Comparison of ENCODE assay signal across 26 mouse cellular contexts in the genomic region with DNA sequence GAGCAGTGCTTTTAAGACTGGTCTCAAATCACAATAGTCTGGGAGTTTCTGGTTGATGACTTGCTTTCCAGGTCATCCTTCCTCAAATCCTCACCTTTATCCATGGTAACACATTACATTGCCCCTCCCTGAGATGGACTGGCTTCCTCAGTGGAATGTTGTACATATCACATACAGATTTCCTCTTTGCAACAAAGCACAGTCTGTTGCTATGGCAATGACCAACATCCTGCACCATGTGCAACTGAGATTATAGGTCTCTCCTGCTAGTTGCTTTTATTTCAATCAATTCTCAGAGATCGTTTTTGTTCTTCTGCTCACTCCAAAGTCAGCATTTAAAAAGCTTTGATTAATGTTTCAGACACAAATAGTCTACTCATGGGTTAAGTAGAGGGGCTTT.
A peak's percentile ranks its signal among the peaks of the same experiment; 100 is the strongest.
DNase-seq lines count a peak whose midpoint lies in the region; ATAC-seq and TF ChIP-seq lines count a peak whose summit lies in the region.
"Had no signal": no experiment of that assay in that cellular context is flagged by ENCODE, and none has a peak within 500 bp of the region (broad histone marks: within the 10 kb centered on the region; RNA-seq: fewer than 3 reads in every experiment).

No protein-coding gene starts in this region.

- H3K27ac ChIP-seq in hindbrain, embryonic 14.5 days = no peak overlapping the region
- no peak overlapping the region for H3K27ac ChIP-seq in hindbrain, embryonic 10.5 days
- H3K27ac ChIP-seq in midbrain, embryonic 14.5 days (replicated peaks; ENCODE audit: low read depth, low read length) = no peak overlapping the region
- H3K27ac ChIP-seq in midbrain, embryonic 10.5 days (replicated peaks) = no peak overlapping the region
- no peak overlapping the region for H3K27ac ChIP-seq in forebrain, embryonic 15.5 days (replicated peaks)
- no peak overlapping the region for H3K27ac ChIP-seq in midbrain, postnatal 0 days (ENCODE audit: low read depth, low read length)
- H3K27ac ChIP-seq in liver, postnatal 0 days (ENCODE audit: low read depth) = no peak overlapping the region
- H3K27ac ChIP-seq: gastrocnemius, adult 2 months; limb, embryonic 13.5 days; liver, embryonic 12.5 days; stomach, embryonic 15.5 days had no signal

- H3K36me3 ChIP-seq in hindbrain, embryonic 14.5 days (replicated peaks; ENCODE audit: control insufficient read depth, insufficient read depth) = no peaks in the 10 kb centered on the region
- H3K36me3 ChIP-seq in hindbrain, embryonic 10.5 days = no peaks in the 10 kb centered on the region
- H3K36me3 ChIP-seq in midbrain, embryonic 14.5 days (ENCODE audit: control insufficient read depth, insufficient read depth, low read length) = no peaks in the 10 kb centered on the region
- no peaks in the 10 kb centered on the region for H3K36me3 ChIP-seq in midbrain, embryonic 10.5 days
- H3K36me3 ChIP-seq in forebrain, embryonic 15.5 days = no peaks in the 10 kb centered on the region
- no peaks in the 10 kb centered on the region for H3K36me3 ChIP-seq in midbrain, postnatal 0 days (ENCODE audit: insufficient read depth, low read length)
- no peaks in the 10 kb centered on the region for H3K36me3 ChIP-seq in liver, postnatal 0 days (replicated peaks; ENCODE audit: insufficient read depth, low read length)
- H3K36me3 ChIP-seq: limb, embryonic 13.5 days; liver, embryonic 12.5 days; stomach, embryonic 15.5 days had no signal

- TF ChIP-seq EP300 in liver, postnatal 0 days (IDR thresholded peaks at IDR 0.05; ENCODE audit: low read depth) = no peak

- DNase-seq in hindbrain, embryonic 14.5 days (ENCODE audit: low spot score) = peak; percentile 25
- no peak for DNase-seq in hindbrain, embryonic 10.5 days (ENCODE audit: low spot score)
- peak; percentile 52 for DNase-seq in midbrain, embryonic 14.5 days
- no peak for DNase-seq in midbrain, embryonic 10.5 days (ENCODE audit: low spot score)
- DNase-seq in midbrain, postnatal 0 days (ENCODE audit: low spot score) = peak; percentile 45
- DNase-seq in urinary bladder, postnatal 10 days (ENCODE audit: low spot score) = no peak
- no peak for DNase-seq in liver, postnatal 0 days
- DNase-seq: adrenal gland, postnatal 14 days; cerebellum, adult 2 months; cerebellum, postnatal 14 days; gastrocnemius, adult 2 months; gastrocnemius, postnatal 36 days; heart, adult 18-20 months; heart, postnatal 36 days; kidney, adult 2 months; kidney, postnatal 4 days; lung, adult 18-20 months; lung, postnatal 4 days; right cerebral cortex, postnatal 25 days had no signal

- H3K4me3 ChIP-seq in hindbrain, embryonic 14.5 days (replicated peaks; ENCODE audit: low read length) = no peak overlapping the region
- no peak overlapping the region for H3K4me3 ChIP-seq in hindbrain, embryonic 10.5 days
- no peak overlapping the region for H3K4me3 ChIP-seq in midbrain, embryonic 14.5 days (replicated peaks; ENCODE audit: low read depth, low read length)
- no peak overlapping the region for H3K4me3 ChIP-seq in midbrain, embryonic 10.5 days
- no peak overlapping the region for H3K4me3 ChIP-seq in forebrain, embryonic 15.5 days
- no peak overlapping the region for H3K4me3 ChIP-seq in midbrain, postnatal 0 days (ENCODE audit: low read depth, low read length)
- H3K4me3 ChIP-seq in liver, postnatal 0 days (ENCODE audit: low read depth, low read length) = no peak overlapping the region
- H3K4me3 ChIP-seq: gastrocnemius, adult 2 months; limb, embryonic 13.5 days; liver, embryonic 12.5 days; megakaryocyte, embryonic 14.5 days; stomach, embryonic 15.5 days had no signal

- no peak for ATAC-seq in hindbrain, embryonic 14.5 days (ENCODE audit: low FRiP score)
- ATAC-seq in midbrain, embryonic 14.5 days (ENCODE audit: low FRiP score, low TSS enrichment) = no peak
- ATAC-seq in forebrain, embryonic 15.5 days (replicated peaks) = peak; percentile 80
- ATAC-seq in midbrain, postnatal 0 days (ENCODE audit: low FRiP score) = peak; percentile 83; the same call in 1 of the 2 replicates
- ATAC-seq in liver, postnatal 0 days = no peak
- ATAC-seq: liver, embryonic 12.5 days; lung, postnatal 0 days had no signal

- no peaks in the 10 kb centered on the region for H3K4me1 ChIP-seq in hindbrain, embryonic 14.5 days (replicated peaks; ENCODE audit: control insufficient read depth, insufficient read depth, low read length)
- no peaks in the 10 kb centered on the region for H3K4me1 ChIP-seq in hindbrain, embryonic 10.5 days (replicated peaks)
- H3K4me1 ChIP-seq in midbrain, embryonic 14.5 days (ENCODE audit: control insufficient read depth, insufficient read depth, low read length) = no peaks in the 10 kb centered on the region
- H3K4me1 ChIP-seq in midbrain, embryonic 10.5 days = no peaks in the 10 kb centered on the region
- no peaks in the 10 kb centered on the region for H3K4me1 ChIP-seq in forebrain, embryonic 15.5 days
- no peaks in the 10 kb centered on the region for H3K4me1 ChIP-seq in midbrain, postnatal 0 days (ENCODE audit: insufficient read depth, low read length)
- no peaks in the 10 kb centered on the region for H3K4me1 ChIP-seq in liver, postnatal 0 days (ENCODE audit: insufficient read depth)
- H3K4me1 ChIP-seq: limb, embryonic 13.5 days; liver, embryonic 12.5 days; megakaryocyte, embryonic 14.5 days; stomach, embryonic 15.5 days had no signal

- WGBS in hindbrain, embryonic 14.5 days = 35% methylated on average over 1 of the region's 1 CpGs
- WGBS in hindbrain, embryonic 10.5 days = 70% methylated on average over 1 of the region's 1 CpGs
- WGBS in midbrain, embryonic 14.5 days = 48% methylated on average over 1 of the region's 1 CpGs
- 70% methylated on average over 1 of the region's 1 CpGs for WGBS in midbrain, embryonic 10.5 days
- WGBS in forebrain, embryonic 15.5 days = 44% methylated on average over 1 of the region's 1 CpGs
- 18% methylated on average over 1 of the region's 1 CpGs for WGBS in midbrain, postnatal 0 days
- 26% methylated on average over 1 of the region's 1 CpGs for WGBS in liver, postnatal 0 days (ENCODE audit: insufficient replicate concordance)

- no peaks in the 10 kb centered on the region for H3K9me3 ChIP-seq in hindbrain, embryonic 14.5 days (ENCODE audit: control insufficient read depth, low read length)
- no peaks in the 10 kb centered on the region for H3K9me3 ChIP-seq in hindbrain, embryonic 10.5 days
- no peaks in the 10 kb centered on the region for H3K9me3 ChIP-seq in midbrain, embryonic 14.5 days (ENCODE audit: control insufficient read depth, low read length)
- no peaks in the 10 kb centered on the region for H3K9me3 ChIP-seq in midbrain, embryonic 10.5 days (replicated peaks)
- no peaks in the 10 kb centered on the region for H3K9me3 ChIP-seq in forebrain, embryonic 15.5 days
- H3K9me3 ChIP-seq in midbrain, postnatal 0 days (ENCODE audit: low read length) = no peaks in the 10 kb centered on the region
- H3K9me3 ChIP-seq in liver, postnatal 0 days (ENCODE audit: low read length) = no peaks in the 10 kb centered on the region
- H3K9me3 ChIP-seq: limb, embryonic 13.5 days; liver, embryonic 12.5 days; megakaryocyte, embryonic 14.5 days; stomach, embryonic 15.5 days had no signal

- H3K9ac ChIP-seq in hindbrain, embryonic 14.5 days = no peak overlapping the region
- H3K9ac ChIP-seq in midbrain, embryonic 14.5 days (replicated peaks; ENCODE audit: low read length) = no peak overlapping the region
- no peak overlapping the region for H3K9ac ChIP-seq in forebrain, embryonic 15.5 days (replicated peaks)
- H3K9ac ChIP-seq in midbrain, postnatal 0 days (replicated peaks; ENCODE audit: low read length, poor library complexity, severe bottlenecking) = no peak overlapping the region
- H3K9ac ChIP-seq in liver, postnatal 0 days (replicated peaks) = no peak overlapping the region
- H3K9ac ChIP-seq: limb, embryonic 13.5 days; liver, embryonic 12.5 days; stomach, embryonic 15.5 days had no signal

- no peak overlapping the region for H3K4me2 ChIP-seq in hindbrain, embryonic 14.5 days (replicated peaks)
- no peak overlapping the region for H3K4me2 ChIP-seq in midbrain, embryonic 14.5 days (ENCODE audit: low read length)
- H3K4me2 ChIP-seq in forebrain, embryonic 15.5 days (replicated peaks) = no peak overlapping the region
- no peak overlapping the region for H3K4me2 ChIP-seq in midbrain, postnatal 0 days (ENCODE audit: low read depth, low read length, poor library complexity, severe bottlenecking)
- H3K4me2 ChIP-seq in liver, postnatal 0 days (ENCODE audit: low read depth, low read length) = no peak overlapping the region
- H3K4me2 ChIP-seq: heart, embryonic 11.5 days; limb, embryonic 13.5 days; liver, embryonic 12.5 days; stomach, embryonic 15.5 days had no signal

- no peak for TF ChIP-seq CTCF in midbrain, postnatal 0 days (IDR thresholded peaks at IDR 0.05)
- TF ChIP-seq CTCF in liver, postnatal 0 days (IDR thresholded peaks at IDR 0.05; ENCODE audit: low read depth) = no peak

- H3K27me3 ChIP-seq in hindbrain, embryonic 14.5 days (ENCODE audit: control insufficient read depth, insufficient read depth, low read length) = no peaks in the 10 kb centered on the region
- no peaks in the 10 kb centered on the region for H3K27me3 ChIP-seq in hindbrain, embryonic 10.5 days (ENCODE audit: insufficient read depth, poor library complexity, severe bottlenecking)
- no peaks in the 10 kb centered on the region for H3K27me3 ChIP-seq in midbrain, embryonic 14.5 days (ENCODE audit: control insufficient read depth, insufficient read depth, low read length)
- H3K27me3 ChIP-seq in midbrain, embryonic 10.5 days (ENCODE audit: low read depth, poor library complexity, severe bottlenecking) = no peaks in the 10 kb centered on the region
- no peaks in the 10 kb centered on the region for H3K27me3 ChIP-seq in forebrain, embryonic 15.5 days
- no peaks in the 10 kb centered on the region for H3K27me3 ChIP-seq in midbrain, postnatal 0 days (ENCODE audit: insufficient read depth, low read length)
- no peaks in the 10 kb centered on the region for H3K27me3 ChIP-seq in liver, postnatal 0 days (ENCODE audit: insufficient read depth, low read length)
- H3K27me3 ChIP-seq: limb, embryonic 13.5 days; liver, embryonic 12.5 days; megakaryocyte, embryonic 14.5 days; stomach, embryonic 15.5 days had no signal

Comparison
In these comparisons a context has a peak if more than half of its experiments do, and no peak if none do; other contexts are left out.
1. ATAC-seq: peak in forebrain, embryonic 15.5 days (single experiment) and midbrain, postnatal 0 days (single experiment); none in hindbrain, embryonic 14.5 days (single experiment), midbrain, embryonic 14.5 days (single experiment) and liver, postnatal 0 days (single experiment).
2. DNase-seq: peak in hindbrain, embryonic 14.5 days (single experiment), midbrain, embryonic 14.5 days (single experiment) and midbrain, postnatal 0 days (single experiment); none in hindbrain, embryonic 10.5 days (single experiment), midbrain, embryonic 10.5 days (single experiment), urinary bladder, postnatal 10 days (single experiment) and liver, postnatal 0 days (single experiment).